Mouse (Mus musculus) heart, adult 9 months (tissue): Measurements from ENCODE around the gene Rxfp1.
"Not testable (repeated sequence)": the region's sequence is repeated elsewhere in the genome, so short reads cannot be mapped to it uniquely, and the experiment has no call there.

Source experiments
- DNase-seq, 2 experiments: peaks; one replicate each; pipeline ENCODE4 v3.0.0; 2022; ENCODE audit warnings: low spot score in 2 of 2

The Rxfp1 gene

GRCm38 (mm10) chr3:79737780-79738179, at the start of gene Rxfp1:
TSS of gene Rxfp1 (minus strand) at chr3:79737880.
- DNase-seq = no peak

GRCm38 (mm10) chr3:79784362-79784736, 46.7 kb upstream of the Rxfp1 start:
- no peak for DNase-seq

- DNase-seq = peak; percentile 8 to 12
Measured at GRCm38 (mm10) chr3:79783630-79784361, 46.1 kb upstream of the Rxfp1 start.

- DNase-seq = peak; percentile 17 to 44
Measured at GRCm38 (mm10) chr3:79772701-79773100, 35.0 kb upstream of the Rxfp1 start.

- no peak for DNase-seq
Measured at GRCm38 (mm10) chr3:79753736-79754135, 16.1 kb upstream of the Rxfp1 start.

- DNase-seq = no peak
Measured at GRCm38 (mm10) chr3:79746585-79746984, 8.9 kb upstream of the Rxfp1 start.

- DNase-seq = no peak
Measured at GRCm38 (mm10) chr3:79745101-79745500, 7.4 kb upstream of the Rxfp1 start.

GRCm38 (mm10) chr3:79744415-79744814, 6.7 kb upstream of the Rxfp1 start:
- DNase-seq = peak in 1 of 2 experiments; percentile 17

- DNase-seq = no peak
Measured at GRCm38 (mm10) chr3:79740351-79740750, 2.7 kb upstream of the Rxfp1 start.

GRCm38 (mm10) chr3:79738451-79738850, 771 bp upstream of the Rxfp1 start:
- DNase-seq = no peak

- DNase-seq = no peak
Measured at GRCm38 (mm10) chr3:79726506-79727075, 11.1 kb downstream of the Rxfp1 start.

GRCm38 (mm10) chr3:79720756-79721484, 16.8 kb downstream of the Rxfp1 start:
- no peak for DNase-seq

GRCm38 (mm10) chr3:79706436-79706835, 31.2 kb downstream of the Rxfp1 start:
- no peak for DNase-seq

- DNase-seq = no peak
Measured at GRCm38 (mm10) chr3:79703135-79703534, 34.5 kb downstream of the Rxfp1 start.

- DNase-seq = no peak
Measured at GRCm38 (mm10) chr3:79691957-79692356, 45.7 kb downstream of the Rxfp1 start.

- peak; percentile 72 to 73 for DNase-seq
Measured at GRCm38 (mm10) chr3:79690111-79690651, 47.5 kb downstream of the Rxfp1 start.

- DNase-seq = not testable (repeated sequence)
Measured at GRCm38 (mm10) chr3:79688101-79688500, 49.6 kb downstream of the Rxfp1 start.

- DNase-seq = no peak
Measured at GRCm38 (mm10) chr3:79683529-79683928, 54.2 kb downstream of the Rxfp1 start.

- DNase-seq = peak in 1 of 2 experiments; percentile 8
Measured at GRCm38 (mm10) chr3:79682351-79683132, 55.1 kb downstream of the Rxfp1 start.

GRCm38 (mm10) chr3:79676411-79676810, 61.3 kb downstream of the Rxfp1 start:
- DNase-seq = no peak

- no peak for DNase-seq
Measured at GRCm38 (mm10) chr3:79674641-79675040, 63.0 kb downstream of the Rxfp1 start.

- DNase-seq = peak in 1 of 2 experiments; percentile 34
Measured at GRCm38 (mm10) chr3:79673082-79673481, 64.6 kb downstream of the Rxfp1 start.
